Mouse (Mus musculus): ENCODE results near the gene Wnt2. TPM values are rescaled to one million over a fixed set of nuclear protein-coding genes. Genes with fewer than 3 reads are reported as not detected.

The Wnt2 gene
- polyA plus RNA-seq, 1 experiment from 2014 or later: not detected

GRCm38 (mm10) chr6:18030868-18031508 is 603 bp upstream of the Wnt2 start:
- in situ Hi-C loops (cut with MboI; ENCODE audit: low pct_unique_long_range_greater_than_20kb): no loop called here
- POLR2A ChIA-PET: no interaction called here
- ATAC-seq (no peak), DNase-seq (ENCODE audit: low read depth, low spot score) (no peak)
- CTCF ChIA-PET: interaction anchor here (2.5 kb wide), 1 partner anchor 13 kb away, joined by 9 read pairs; no protein-coding TSS in a partner anchor
- H3K27me3 ChIP-seq: peaks cover 4% of the 10 kb centered on the region
- no peak for TF ChIP-seq CTCF (IDR thresholded peaks at IDR 0.05)

DNA sequence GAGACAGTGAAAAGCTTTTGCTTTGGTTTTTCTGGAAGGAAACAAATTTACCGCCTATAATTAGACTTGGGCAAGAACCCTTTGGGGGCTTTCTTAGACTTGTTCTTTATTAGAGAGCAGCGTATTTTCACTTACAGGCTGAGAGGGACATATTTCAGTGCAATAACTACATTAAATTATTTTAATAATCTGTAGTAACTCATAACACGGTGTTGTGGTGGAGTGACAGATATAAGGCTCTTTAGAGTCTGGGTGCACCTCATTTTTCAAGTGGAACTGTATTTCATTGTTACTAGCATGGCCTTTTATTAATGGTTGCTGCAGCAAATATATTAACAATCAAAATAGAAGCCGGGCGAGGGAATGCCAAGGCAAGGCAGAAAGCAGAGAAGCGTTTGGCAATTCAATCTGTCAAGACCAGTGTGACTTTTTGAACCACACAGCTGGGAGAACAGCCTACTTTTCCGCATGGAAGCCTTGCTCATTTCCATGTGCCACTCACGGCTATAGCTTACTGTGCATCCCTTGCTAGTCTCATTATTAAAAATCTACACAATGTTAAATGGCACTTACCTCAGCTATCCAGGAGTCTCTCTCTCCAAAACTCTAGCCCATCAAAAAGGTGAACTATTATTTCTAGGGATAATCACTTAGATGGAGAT is 6.1 kb downstream of the Wnt2 start:
- DNase-seq (ENCODE audit: low read depth, low spot score) (no peak), ATAC-seq (no peak)
- ChIA-PET POLR2A (no interaction called here), CTCF (no interaction called here)
- no peaks in the 10 kb centered on the region for H3K27me3 ChIP-seq
- in situ Hi-C loops (cut with MboI; ENCODE audit: low pct_unique_long_range_greater_than_20kb): no loop called here
- no peak for TF ChIP-seq CTCF (IDR thresholded peaks at IDR 0.05)

DNA sequence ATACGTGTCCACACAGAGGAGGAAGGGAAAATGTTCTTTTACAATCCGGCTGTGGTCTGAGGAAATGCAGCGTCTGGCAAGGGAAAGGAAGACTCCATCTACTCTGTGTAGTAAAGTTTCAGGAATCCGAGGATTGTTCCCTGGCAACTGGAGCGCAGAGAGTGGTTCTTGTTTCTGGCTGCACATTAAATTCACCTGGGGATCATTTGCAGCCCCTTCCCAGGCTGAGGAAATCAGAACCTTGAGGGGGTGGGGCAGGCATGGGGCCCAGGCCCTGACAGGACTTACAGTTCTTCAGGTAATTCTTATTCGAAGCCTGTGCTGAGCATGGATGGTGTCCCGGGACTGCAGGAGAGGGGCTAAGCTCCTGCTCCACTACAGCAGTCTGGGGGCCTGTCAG is 17.0 kb downstream of the Wnt2 start:
- ChIA-PET POLR2A (no interaction called here), CTCF (no interaction called here)
- no peak for ATAC-seq
- no peak for TF ChIP-seq CTCF (IDR thresholded peaks at IDR 0.05)
- in situ Hi-C loops (cut with MboI; ENCODE audit: low pct_unique_long_range_greater_than_20kb): no loop called here
- H3K27me3 ChIP-seq: no peaks in the 10 kb centered on the region
- no peak for DNase-seq (ENCODE audit: low read depth, low spot score)

DNA sequence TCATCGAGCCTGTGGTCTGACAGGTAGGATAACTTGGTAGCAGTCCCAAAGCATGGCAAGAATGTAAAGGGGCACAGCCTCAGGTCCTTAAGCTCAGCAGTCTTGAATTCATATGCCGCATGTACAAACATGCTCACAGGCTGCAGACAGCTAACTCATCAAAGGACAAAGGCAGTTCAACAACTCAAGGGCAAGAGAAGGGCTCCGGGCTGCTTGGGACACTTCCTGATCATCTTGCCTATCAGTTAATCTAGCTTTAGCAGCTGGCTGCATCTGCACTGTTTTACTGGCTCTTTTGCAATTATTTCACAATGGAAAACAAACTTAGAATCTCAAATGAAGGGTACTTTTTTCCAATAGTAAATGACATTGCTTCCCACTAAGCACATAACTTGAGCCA is 23.0 kb downstream of the Wnt2 start:
- no peak for TF ChIP-seq CTCF (IDR thresholded peaks at IDR 0.05)
- no peaks in the 10 kb centered on the region for H3K27me3 ChIP-seq
- in situ Hi-C loops (cut with MboI; ENCODE audit: low pct_unique_long_range_greater_than_20kb): no loop called here
- DNase-seq (ENCODE audit: low read depth, low spot score) (no peak), ATAC-seq (no peak)
- POLR2A ChIA-PET: no interaction called here
- CTCF ChIA-PET: no interaction called here

DNA sequence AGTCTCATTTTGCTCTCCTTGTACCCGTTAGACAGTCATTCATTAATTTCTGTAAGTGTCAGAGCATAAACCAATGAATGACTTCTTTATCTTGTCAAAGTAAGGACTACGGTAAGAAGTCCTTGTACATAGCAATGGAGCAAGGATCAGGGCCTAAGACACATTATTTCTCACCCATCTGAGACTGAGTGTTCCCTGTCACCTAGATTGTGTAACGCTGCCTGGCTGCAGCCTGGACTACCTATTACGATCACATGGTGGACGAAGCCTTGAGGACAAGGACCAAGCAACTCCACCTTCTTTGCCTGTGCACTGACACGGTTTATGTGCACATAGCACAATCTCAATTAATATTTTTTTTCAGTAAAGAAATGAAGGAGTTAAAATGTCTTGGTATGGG is 28.3 kb downstream of the Wnt2 start:
- no peaks in the 10 kb centered on the region for H3K27me3 ChIP-seq
- in situ Hi-C loops (cut with MboI; ENCODE audit: low pct_unique_long_range_greater_than_20kb): no loop called here
- ChIA-PET CTCF (interaction anchor here (1.2 kb wide), 1 partner anchor 10 kb away, joined by 5 read pairs; no protein-coding TSS in a partner anchor), POLR2A (no interaction called here)
- no peak for ATAC-seq
- no peak for DNase-seq (ENCODE audit: low read depth, low spot score)
- no peak for TF ChIP-seq CTCF (IDR thresholded peaks at IDR 0.05)

GRCm38 (mm10) chr6:17998497-17998896 is 31.9 kb downstream of the Wnt2 start:
- CTCF ChIA-PET: interaction anchor here (1.9 kb wide), 1 partner anchor 21 kb away, joined by 4 read pairs; no protein-coding TSS in a partner anchor
- TF ChIP-seq CTCF (IDR thresholded peaks at IDR 0.05): no peak
- H3K27me3 ChIP-seq: no peaks in the 10 kb centered on the region
- DNase-seq (ENCODE audit: low read depth, low spot score): no peak
- in situ Hi-C loops (cut with MboI; ENCODE audit: low pct_unique_long_range_greater_than_20kb): no loop called here
- ATAC-seq: no peak
- POLR2A ChIA-PET: no interaction called here

- H3K27me3 ChIP-seq: no peaks in the 10 kb centered on the region
- ChIA-PET CTCF (interaction anchor here (1.2 kb wide), 1 partner anchor 19 kb away, joined by 3 read pairs; no protein-coding TSS in a partner anchor), POLR2A (interaction anchor here (0.6 kb wide), 1 partner anchor 25 kb away, joined by 4 read pairs; no protein-coding TSS in a partner anchor)
- in situ Hi-C loops (cut with MboI; ENCODE audit: low pct_unique_long_range_greater_than_20kb): no loop called here
- no peak for DNase-seq (ENCODE audit: low read depth, low spot score)
- no peak for ATAC-seq
- TF ChIP-seq CTCF (IDR thresholded peaks at IDR 0.05): no peak
Measured at GRCm38 (mm10) chr6:17994956-17995790, 35.2 kb downstream of the Wnt2 start.

DNA sequence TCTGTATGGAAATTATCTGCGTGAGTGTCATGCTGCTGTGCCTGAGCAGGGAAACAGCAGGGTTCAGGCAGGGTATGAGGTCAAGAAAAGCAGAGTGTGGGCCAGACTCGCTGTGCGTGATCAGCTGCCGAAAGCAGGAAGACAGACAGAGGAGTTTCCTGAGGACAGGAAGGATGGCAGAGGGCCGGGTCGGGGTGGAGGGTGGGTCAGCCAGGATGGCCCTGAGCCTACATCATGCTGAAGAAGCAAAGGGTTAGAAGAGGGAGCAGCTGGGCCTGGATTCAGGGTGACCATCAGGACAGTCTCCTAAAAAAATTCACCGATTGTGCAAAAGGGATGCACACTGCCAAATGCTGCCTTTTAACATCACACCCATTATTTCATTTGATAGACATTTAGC is 38.8 kb downstream of the Wnt2 start:
- DNase-seq (ENCODE audit: low read depth, low spot score): no peak
- no peak for TF ChIP-seq CTCF (IDR thresholded peaks at IDR 0.05)
- in situ Hi-C loops (cut with MboI; ENCODE audit: low pct_unique_long_range_greater_than_20kb): no loop called here
- CTCF ChIA-PET: interaction anchor here (1.7 kb wide), 1 partner anchor 10 kb away, joined by 5 read pairs; no protein-coding TSS in a partner anchor
- no peak for ATAC-seq
- no peaks in the 10 kb centered on the region for H3K27me3 ChIP-seq
- POLR2A ChIA-PET: no interaction called here

DNA sequence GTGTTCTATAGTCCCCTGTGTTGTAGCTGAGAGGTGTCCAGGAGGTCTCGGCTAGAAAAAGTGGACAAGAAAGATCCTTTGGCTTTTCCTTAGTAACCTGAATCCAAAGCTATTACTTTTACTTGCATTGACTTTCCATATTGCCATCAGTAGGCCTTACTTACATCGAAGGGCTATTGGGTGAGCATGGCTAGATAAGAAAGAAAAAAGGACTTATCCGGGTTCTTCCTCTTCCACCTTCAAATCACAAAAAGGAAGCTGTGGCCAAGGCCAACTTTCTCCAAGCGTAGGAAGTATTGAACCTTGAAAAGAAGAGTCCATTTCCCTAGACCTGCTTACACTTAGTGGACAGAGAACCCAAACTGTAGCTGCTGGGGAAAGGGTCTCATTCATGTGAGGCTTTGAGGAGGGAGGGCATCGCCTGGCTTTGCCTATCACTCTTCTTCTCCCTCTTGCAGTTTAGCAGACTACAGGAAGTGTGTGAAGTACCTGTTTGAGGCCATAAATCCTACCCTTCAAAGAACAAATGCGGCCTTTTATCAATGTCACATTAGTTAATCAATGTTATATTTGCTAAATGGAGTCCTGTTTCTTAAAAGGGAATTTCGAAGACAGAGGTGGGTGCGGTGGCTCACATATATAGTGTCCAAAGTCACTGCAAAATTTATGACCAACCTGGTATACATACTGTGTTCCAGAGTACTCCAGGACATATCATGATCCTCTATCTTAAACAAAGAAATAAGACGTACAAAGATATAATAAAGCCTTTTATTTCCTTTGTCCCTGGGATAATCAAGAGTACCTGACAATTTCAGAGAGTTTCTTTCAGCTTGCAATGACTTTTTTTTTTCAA is 40.0 kb downstream of the Wnt2 start:
- POLR2A ChIA-PET: no interaction called here
- CTCF ChIA-PET: interaction anchor here (1.2 kb wide), 1 partner anchor 10 kb away, joined by 3 read pairs; no protein-coding TSS in a partner anchor
- ATAC-seq (no peak), DNase-seq (ENCODE audit: low read depth, low spot score) (no peak)
- no peaks in the 10 kb centered on the region for H3K27me3 ChIP-seq
- in situ Hi-C loops (cut with MboI; ENCODE audit: low pct_unique_long_range_greater_than_20kb): no loop called here
- no peak for TF ChIP-seq CTCF (IDR thresholded peaks at IDR 0.05)

DNA sequence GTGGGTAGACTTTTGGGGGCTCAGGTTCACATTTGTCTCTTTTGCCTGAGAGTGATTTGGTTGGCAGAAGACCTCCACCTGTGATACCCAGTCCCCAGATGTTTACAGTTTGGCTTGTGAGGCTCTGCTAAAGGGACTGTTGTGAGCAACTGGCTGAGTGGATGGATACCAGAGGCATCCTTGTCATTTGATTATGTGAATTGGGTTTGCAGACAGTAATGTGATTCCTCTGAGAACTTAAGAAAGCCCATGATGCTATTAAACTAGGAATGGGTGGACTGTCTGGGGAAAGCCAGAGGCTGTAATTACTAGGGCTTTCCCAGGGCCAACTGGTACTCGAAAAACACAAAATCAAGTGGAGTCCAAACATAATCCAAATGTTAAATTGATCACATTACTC is 51.0 kb downstream of the Wnt2 start:
- DNase-seq (ENCODE audit: low read depth, low spot score): no peak
- ChIA-PET POLR2A (no interaction called here), CTCF (no interaction called here)
- no peak for TF ChIP-seq CTCF (IDR thresholded peaks at IDR 0.05)
- in situ Hi-C loops (cut with MboI; ENCODE audit: low pct_unique_long_range_greater_than_20kb): no loop called here
- ATAC-seq: no peak
- no peaks in the 10 kb centered on the region for H3K27me3 ChIP-seq
